Mouse (Mus musculus) bone marrow macrophage, adult 2 months (primary cell): ENCODE results near the gene Tns3.

ENCODE experiments used
- CTCF ChIP-seq: IDR thresholded peaks from 2 replicates; pipeline ENCODE4 v1.5.1; 2012; ENCODE audit warnings: low read depth, mild to moderate bottlenecking, low read length, moderate library complexity
- POLR2A ChIP-seq: IDR thresholded peaks from 2 replicates; pipeline ENCODE4 v1.6.1; 2012; ENCODE audit warnings: mild to moderate bottlenecking, low read depth, low read length, borderline replicate concordance

- no peak for TF ChIP-seq POLR2A
- TF ChIP-seq CTCF: no peak
These were observed 218.4 kb downstream of the Tns3 start for GRCm38 (mm10) chr11:8445915-8446356.
